ENCODE assay signal across 34 mouse cellular contexts in the genomic region with DNA sequence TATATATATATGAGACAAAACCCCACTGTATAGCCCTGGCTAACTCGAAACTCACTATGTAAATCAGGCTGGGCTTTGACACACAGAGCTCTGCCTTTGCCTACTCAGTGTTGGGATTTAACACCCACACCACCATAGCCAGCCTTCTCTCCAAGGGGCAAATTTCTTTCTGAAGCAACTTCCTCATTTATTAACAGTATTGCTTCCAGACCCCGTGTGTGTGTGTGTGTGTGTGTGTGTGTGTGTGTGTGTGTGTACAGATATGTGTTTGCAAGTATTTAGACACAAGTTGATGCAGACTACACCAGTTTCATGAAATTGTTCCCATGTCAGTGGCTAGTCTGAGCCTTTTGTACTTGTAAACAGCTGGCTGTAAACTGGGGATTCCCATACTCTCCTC. TPM values are rescaled to one million over a fixed set of nuclear protein-coding genes. Genes with fewer than 3 reads are reported as not detected.
DNase-seq lines count a peak whose midpoint lies in the region; ATAC-seq and TF ChIP-seq lines count a peak whose summit lies in the region.
"Had no signal": no experiment of that assay in that cellular context is flagged by ENCODE, and none has a peak within 500 bp of the region (broad histone marks: within the 10 kb centered on the region; RNA-seq: fewer than 3 reads in every experiment).

No protein-coding gene starts in this region.

- H3K4me3 ChIP-seq in cerebellum, adult 2 months (replicated peaks; ENCODE audit: insufficient read depth, low read depth, low read length), result no peak overlapping the region
- H3K4me3 ChIP-seq in forebrain, embryonic 13.5 days, result no peak overlapping the region
- H3K4me3 ChIP-seq: embryonic facial prominence, embryonic 10.5 days; embryonic facial prominence, embryonic 13.5 days; erythroblast, embryonic 14.5 days; forebrain, embryonic 12.5 days; heart, adult 2 months; heart, embryonic 10.5 days; heart, embryonic 13.5 days; hindbrain, embryonic 12.5 days; hindbrain, embryonic 15.5 days had no signal

- no peak for TF ChIP-seq POLR2A in cerebellum, adult 2 months (IDR thresholded peaks at IDR 0.05; ENCODE audit: borderline replicate concordance, insufficient read depth, low read length)

- H3K36me3 ChIP-seq in forebrain, embryonic 13.5 days (ENCODE audit: poor library complexity, severe bottlenecking), result no peaks in the 10 kb centered on the region
- H3K36me3 ChIP-seq: embryonic facial prominence, embryonic 10.5 days; embryonic facial prominence, embryonic 13.5 days; forebrain, embryonic 12.5 days; heart, embryonic 10.5 days; heart, embryonic 13.5 days; hindbrain, embryonic 12.5 days; hindbrain, embryonic 15.5 days had no signal

- no peak overlapping the region for H3K4me2 ChIP-seq in forebrain, embryonic 13.5 days
- H3K4me2 ChIP-seq: embryonic facial prominence, embryonic 13.5 days; forebrain, embryonic 12.5 days; heart, embryonic 13.5 days; hindbrain, embryonic 12.5 days; hindbrain, embryonic 15.5 days had no signal

- H3K4me1 ChIP-seq in cerebellum, adult 2 months (ENCODE audit: control insufficient read depth, insufficient read depth, low read length), result no peaks in the 10 kb centered on the region
- no peaks in the 10 kb centered on the region for H3K4me1 ChIP-seq in forebrain, embryonic 13.5 days
- H3K4me1 ChIP-seq: embryonic facial prominence, embryonic 10.5 days; embryonic facial prominence, embryonic 13.5 days; forebrain, embryonic 12.5 days; hindbrain, embryonic 12.5 days; hindbrain, embryonic 15.5 days had no signal

- ATAC-seq in megakaryocyte progenitor cell, adult 5-6 weeks (replicated peaks; ENCODE audit: poor library complexity), result peak; percentile 74
- ATAC-seq in forebrain, embryonic 13.5 days, result no peak
- ATAC-seq: forebrain, embryonic 16.5 days; Patski had no signal

- no peaks in the 10 kb centered on the region for H3K27me3 ChIP-seq in cerebellum, adult 2 months (ENCODE audit: control insufficient read depth, insufficient read depth, low read length)
- peaks cover 3% of the 10 kb centered on the region; the same call in 1 of the 2 replicates for H3K27me3 ChIP-seq in forebrain, embryonic 13.5 days
- H3K27me3 ChIP-seq: embryonic facial prominence, embryonic 13.5 days had no signal

- no peaks in the 10 kb centered on the region; the same call in 1 of the 2 replicates for H3K9me3 ChIP-seq in forebrain, embryonic 13.5 days (replicated peaks)
- H3K9me3 ChIP-seq: embryonic facial prominence, embryonic 10.5 days; embryonic facial prominence, embryonic 13.5 days; forebrain, embryonic 12.5 days; heart, embryonic 10.5 days; hindbrain, embryonic 12.5 days; hindbrain, embryonic 15.5 days had no signal

- H3K9ac ChIP-seq in forebrain, embryonic 13.5 days, result no peak overlapping the region
- H3K9ac ChIP-seq: embryonic facial prominence, embryonic 13.5 days; forebrain, embryonic 12.5 days; heart, embryonic 13.5 days; hindbrain, embryonic 12.5 days; hindbrain, embryonic 15.5 days had no signal

- no peak for TF ChIP-seq CTCF in cerebellum, adult 2 months (IDR thresholded peaks at IDR 0.05; ENCODE audit: borderline replicate concordance, insufficient read depth, low read depth, low read length)

- DNase-seq in 416B (ENCODE audit: low read depth), result peak; percentile 61
- peak; percentile 56 for DNase-seq in A20 (ENCODE audit: low read depth, low spot score)
- DNase-seq in MEL-GATA-1-ER (ENCODE audit: extremely low read depth, low read depth), result peak; percentile 31
- no peak for DNase-seq in cerebellum, adult 2 months
- no peak for DNase-seq in gastrocnemius, postnatal 25 days
- DNase-seq: adrenal gland, postnatal 10 days; adrenal gland, postnatal 36 days; cerebellum, adult 18-20 months; cerebellum, adult 9-11 months; cerebellum, postnatal 25 days; embryo, embryonic 11 days; gastrocnemius, postnatal 10 days; heart, adult 2 months; heart, postnatal 14 days; kidney, adult 11 months had no signal

- no peak overlapping the region for H3K27ac ChIP-seq in cerebellum, adult 2 months (ENCODE audit: insufficient read depth, low read length)
- no peak overlapping the region for H3K27ac ChIP-seq in forebrain, embryonic 13.5 days
- H3K27ac ChIP-seq: embryonic facial prominence, embryonic 10.5 days; embryonic facial prominence, embryonic 13.5 days; forebrain, embryonic 12.5 days; heart, adult 2 months; heart, embryonic 10.5 days; heart, embryonic 13.5 days; hindbrain, embryonic 12.5 days; hindbrain, embryonic 15.5 days had no signal

- WGBS in cerebellum, adult 2 months, result 63% methylated on average over 2 of the region's 2 CpGs
- WGBS in forebrain, embryonic 13.5 days, result 76% methylated on average over 2 of the region's 2 CpGs

RNA-seq across cellular contexts. Expression of a gene that starts 8.1 kb away (rescaled TPM):
- 16.0 and 18.7 TPM in 2 replicates for total RNA-seq in megakaryocyte progenitor cell, adult 5-6 weeks (2015)
- total RNA-seq in megakaryocyte progenitor cell, adult 5-6 weeks (2017), result 11.9 and 12.8 TPM in 2 replicates
- 70.5 and 76.2 TPM in 2 replicates for polyA plus RNA-seq in cerebellum, adult 2 months (2012; rRNA removed)
- total RNA-seq in gastrocnemius, postnatal 25 days (2021), result 10 to 100 TPM; 34.8 to 37.1 TPM
- polyA plus RNA-seq in forebrain, embryonic 13.5 days (2015; fragmentation: Nextera tagmentation; extraction: Ambion mirVana), result 14.6 and 15.6 TPM in 2 replicates

RNA-seq across cellular contexts. Expression of a gene that starts 21.4 kb away (rescaled TPM):
- 0.07 TPM in 1 of 2 replicates, not detected in the other for total RNA-seq in megakaryocyte progenitor cell, adult 5-6 weeks (2015)
- total RNA-seq in megakaryocyte progenitor cell, adult 5-6 weeks (2017), result 0.14 TPM in 1 of 2 replicates, not detected in the other
- polyA plus RNA-seq in cerebellum, adult 2 months (2012; rRNA removed), result 18.5 and 20.0 TPM in 2 replicates
- not detected for total RNA-seq in gastrocnemius, postnatal 25 days (2021)
- 45.1 and 47.7 TPM in 2 replicates for polyA plus RNA-seq in forebrain, embryonic 13.5 days (2015; fragmentation: Nextera tagmentation; extraction: Ambion mirVana)
- polyA plus RNA-seq: erythroblast, embryonic 14.5 days; Patski had no signal

RNA-seq across cellular contexts. Expression of a gene that starts 32.2 kb away (rescaled TPM):
- total RNA-seq in megakaryocyte progenitor cell, adult 5-6 weeks (2015), result not detected in 2 replicates
- total RNA-seq in megakaryocyte progenitor cell, adult 5-6 weeks (2017), result not detected in 2 replicates
- polyA plus RNA-seq in cerebellum, adult 2 months (2012; rRNA removed), result not detected in 2 replicates
- not detected for total RNA-seq in gastrocnemius, postnatal 25 days (2021)
- not detected in 2 replicates for polyA plus RNA-seq in forebrain, embryonic 13.5 days (2015; fragmentation: Nextera tagmentation; extraction: Ambion mirVana)
- total RNA-seq: adrenal gland, adult 18-20 months; adrenal gland, postnatal 10 days; adrenal gland, postnatal 36 days; gastrocnemius, adult 18-20 months; gastrocnemius, postnatal 10 days; gastrocnemius, postnatal 4 days; heart, adult 2 months; heart, postnatal 14 days; hematopoietic stem cell, adult 5-6 weeks had no signal
- polyA plus RNA-seq: cortical plate, adult 2 months; embryonic facial prominence, embryonic 10.5 days; embryonic facial prominence, embryonic 13.5 days; erythroblast, embryonic 14.5 days; forebrain, embryonic 12.5 days; forebrain, embryonic 16.5 days; heart, adult 2 months; heart, embryonic 10.5 days; heart, embryonic 13.5 days; heart, embryonic 16.5 days; hindbrain, embryonic 12.5 days; hindbrain, embryonic 15.5 days; intestine, embryonic 14.5 days; Patski had no signal

Comparison
In these comparisons a context has a peak if more than half of its experiments do, and no peak if none do; other contexts are left out.
1. DNase-seq: peak in 416B (single experiment), A20 (single experiment) and MEL-GATA-1-ER (single experiment); none in cerebellum, adult 2 months (0 of 2) and gastrocnemius, postnatal 25 days (single experiment).